In genomic region chr5:14518131-14518832, GRCm38 (mm10) we compare ENCODE assay signal across 21 mouse cellular contexts. TPM values are rescaled to one million over a fixed set of nuclear protein-coding genes. Genes with fewer than 3 reads are reported as not detected.
DNase-seq lines count a peak whose midpoint lies in the region; ATAC-seq and TF ChIP-seq lines count a peak whose summit lies in the region.
"Had no signal": no experiment of that assay in that cellular context is flagged by ENCODE, and none has a peak within 500 bp of the region (broad histone marks: within the 10 kb centered on the region; RNA-seq: fewer than 3 reads in every experiment).

No protein-coding gene starts in this region.

- H3K4me2 ChIP-seq in hindbrain, embryonic 12.5 days (replicated peaks): no peak overlapping the region
- H3K4me2 ChIP-seq: embryonic facial prominence, embryonic 12.5 days; forebrain, embryonic 12.5 days; heart, embryonic 11.5 days; heart, embryonic 15.5 days; hindbrain, embryonic 15.5 days had no signal

- TF ChIP-seq CTCF in layer of hippocampus, adult 2 months (conservative IDR thresholded peaks at IDR 0.05): no peak

- ATAC-seq in hindbrain, embryonic 12.5 days (ENCODE audit: low FRiP score): no peak
- ATAC-seq: forebrain, embryonic 16.5 days; inflammation-experienced regulatory T-cells, adult 6 months; intestine, postnatal 0 days had no signal

- no peaks in the 10 kb centered on the region for H3K9me3 ChIP-seq in hindbrain, embryonic 12.5 days (replicated peaks)
- H3K9me3 ChIP-seq: embryonic facial prominence, embryonic 12.5 days; forebrain, embryonic 12.5 days; heart, embryonic 15.5 days; hindbrain, embryonic 15.5 days had no signal

- no peaks in the 10 kb centered on the region for H3K27me3 ChIP-seq in hindbrain, embryonic 12.5 days
- H3K27me3 ChIP-seq: forebrain, embryonic 12.5 days; hindbrain, embryonic 15.5 days had no signal

- no peak for DNase-seq in layer of hippocampus, adult 2 months (ENCODE audit: low spot score in 2 of 2)
- no peak for DNase-seq in layer of hippocampus, adult 8-10 months (ENCODE audit: low spot score in 2 of 2)
- peak; percentile 48 for DNase-seq in cerebellum, adult 8-10 months
- DNase-seq in cerebellum, postnatal 14 days: peak; percentile 53 to 76
- no peak for DNase-seq in lung, adult 18-20 months
- DNase-seq in urinary bladder, postnatal 4 days (ENCODE audit: low spot score in 2 of 2): no peak
- DNase-seq: adrenal gland, adult 2 months; adrenal gland, postnatal 36 days; gastrocnemius, postnatal 10 days; heart, adult 2 months; heart, postnatal 14 days; kidney, adult 8-10 months had no signal

- H3K4me1 ChIP-seq in hindbrain, embryonic 12.5 days: peaks cover 4% of the 10 kb centered on the region; the same call in 1 of the 2 replicates

- H3K9ac ChIP-seq in hindbrain, embryonic 12.5 days: no peak overlapping the region
- H3K9ac ChIP-seq: embryonic facial prominence, embryonic 12.5 days; forebrain, embryonic 12.5 days; heart, embryonic 15.5 days; hindbrain, embryonic 15.5 days had no signal

- H3K36me3 ChIP-seq in hindbrain, embryonic 12.5 days: peaks cover 11% of the 10 kb centered on the region
- H3K36me3 ChIP-seq: embryonic facial prominence, embryonic 12.5 days; heart, embryonic 15.5 days had no signal

- WGBS in hindbrain, embryonic 12.5 days: 74% methylated on average over 4 of the region's 4 CpGs

- H3K4me3 ChIP-seq in layer of hippocampus, adult 2 months: 0 out of 2 replicates have a peak overlapping the region, but pooled peaks have one; percentile 17
- no peak overlapping the region for H3K4me3 ChIP-seq in hindbrain, embryonic 12.5 days
- H3K4me3 ChIP-seq: embryonic facial prominence, embryonic 12.5 days; forebrain, embryonic 12.5 days; heart, adult 2 months; heart, embryonic 15.5 days; hindbrain, embryonic 15.5 days had no signal

- no peak overlapping the region for H3K27ac ChIP-seq in layer of hippocampus, adult 2 months
- H3K27ac ChIP-seq in hindbrain, embryonic 12.5 days: no peak overlapping the region
- H3K27ac ChIP-seq: embryonic facial prominence, embryonic 12.5 days; forebrain, embryonic 12.5 days; heart, adult 2 months; heart, embryonic 15.5 days; hindbrain, embryonic 15.5 days had no signal

RNA-seq across cellular contexts. Expression of gene Pclo, which starts 3.6 kb away (rescaled TPM):
- 100 to 1,000 TPM; 122 to 143 TPM for total RNA-seq in layer of hippocampus, adult 2 months (2021)
- 100 to 1,000 TPM; 108 to 123 (median 110) TPM for total RNA-seq in layer of hippocampus, adult 8-10 months (2022)
- polyA plus RNA-seq in hindbrain, embryonic 12.5 days (2016; fragmentation: Nextera tagmentation; extraction: Ambion mirVana): 4.2 and 4.6 TPM in 2 replicates

Comparison
In these comparisons a context has a peak if more than half of its experiments do, and no peak if none do; other contexts are left out.
1. DNase-seq: peak in cerebellum, adult 8-10 months (single experiment) and cerebellum, postnatal 14 days (2 of 2); none in layer of hippocampus, adult 2 months (0 of 2), layer of hippocampus, adult 8-10 months (0 of 2), lung, adult 18-20 months (0 of 2) and urinary bladder, postnatal 4 days (0 of 2).